Mouse (Mus musculus) midbrain, embryonic 16.5 days (tissue): ENCODE data around the gene Slc45a2. TPM values are rescaled to one million over a fixed set of nuclear protein-coding genes. Genes with fewer than 3 reads are reported as not detected.

Experiments used
- ATAC-seq: fragments of 200-750 bp; cut with Nextera tagmentation; 2 replicates; pipeline ENCODE4 v1.8.0; 2017; ENCODE audit warnings: moderate TSS enrichment
- H3K27ac ChIP-seq: fragments of 300-500 bp; sonication (generic); 2 replicates; pipeline ENCODE4 v1.5.1; 2014; ENCODE audit warnings: mild to moderate bottlenecking, low read length, mixed read lengths
- H3K27me3 ChIP-seq: fragments of 300-500 bp; sonication (generic); 2 replicates; pipeline ENCODE4 v1.6.1; 2014; ENCODE audit warnings: low read depth, low read length, mixed read lengths; ENCODE audit not compliant: control insufficient read depth, insufficient read depth
- H3K36me3 ChIP-seq: fragments of 300-500 bp; sonication (generic); 2 replicates; pipeline ENCODE4 v1.6.1; 2014; ENCODE audit warnings: mild to moderate bottlenecking, low read length, moderate library complexity, mixed read lengths; ENCODE audit not compliant: control insufficient read depth, insufficient read depth
- H3K4me1 ChIP-seq: fragments of 300-500 bp; sonication (generic); 2 replicates; pipeline ENCODE4 v1.6.1; 2014; ENCODE audit warnings: mild to moderate bottlenecking, low read length, mixed read lengths; ENCODE audit not compliant: control insufficient read depth, insufficient read depth
- H3K4me2 ChIP-seq: fragments of 300-500 bp; sonication (generic); 2 replicates; pipeline ENCODE4 v1.6.1; 2014; ENCODE audit warnings: mild to moderate bottlenecking, low read length, mixed read lengths
- H3K4me3 ChIP-seq: fragments of 300-500 bp; sonication (generic); 2 replicates; pipeline ENCODE4 v1.5.1; 2014; ENCODE audit warnings: low read depth, mild to moderate bottlenecking, low read length, moderate library complexity, mixed read lengths
- H3K9ac ChIP-seq: fragments of 300-500 bp; sonication (generic); 2 replicates; pipeline ENCODE4 v1.6.1; 2014; ENCODE audit warnings: low read depth, low read length, mixed read lengths
- H3K9me3 ChIP-seq: fragments of 300-500 bp; sonication (generic); replicated peaks from 2 replicates; pipeline ENCODE4 v1.6.1; 2014; ENCODE audit warnings: mild to moderate bottlenecking, low read length, mixed read lengths; ENCODE audit not compliant: control insufficient read depth, poor library complexity, severe bottlenecking
- whole genome bisulfite sequencing: fragments of 180-500 bp; shearing (Covaris S2); extraction: QIAGEN DNeasy Blood & Tissue Kit; methylation state at CpG from one replicate; pipeline ENCODE4 v1.1.7; 2014; 5-methylcytosine and 5-hydroxymethylcytosine counted together
- polyA plus RNA-seq: library from polyadenylated mRNA; unstranded; fragments of >200 nt; fragmentation: Nextera tagmentation; extraction: Ambion mirVana; gene quantifications from 2 replicates; pipeline ENCODE4 v1.2.1, GENCODE M21; 2015

Gene Slc45a2
- polyA plus RNA-seq, 1 experiment from 2014 or later, result not detected

GRCm38 (mm10) chr15:11026801-11027561, 26.5 kb downstream of the Slc45a2 start:
- H3K36me3 ChIP-seq, result no peaks in the 10 kb centered on the region
- no peak overlapping the region for H3K27ac ChIP-seq
- H3K27me3 ChIP-seq, result no peaks in the 10 kb centered on the region
- H3K4me3 ChIP-seq, result no peak overlapping the region
- H3K9me3 ChIP-seq, result no peaks in the 10 kb centered on the region
- WGBS, result 79% methylated on average over 4 of the region's 4 CpGs
- ATAC-seq, result no peak
- no peaks in the 10 kb centered on the region for H3K4me1 ChIP-seq
- no peak overlapping the region for H3K9ac ChIP-seq
- no peak overlapping the region for H3K4me2 ChIP-seq

- no peaks in the 10 kb centered on the region for H3K4me1 ChIP-seq
- H3K4me3 ChIP-seq, result no peak overlapping the region
- no peak overlapping the region for H3K4me2 ChIP-seq
- no peak overlapping the region for H3K27ac ChIP-seq
- H3K9me3 ChIP-seq, result no peaks in the 10 kb centered on the region
- H3K27me3 ChIP-seq, result peaks cover 13% of the 10 kb centered on the region
- WGBS, result 68% methylated on average over 3 of the region's 3 CpGs
- no peak for ATAC-seq
- no peak overlapping the region for H3K9ac ChIP-seq
- H3K36me3 ChIP-seq, result no peaks in the 10 kb centered on the region
These were observed 29.7 kb downstream of the Slc45a2 start for GRCm38 (mm10) chr15:11030188-11030587.

DNA sequence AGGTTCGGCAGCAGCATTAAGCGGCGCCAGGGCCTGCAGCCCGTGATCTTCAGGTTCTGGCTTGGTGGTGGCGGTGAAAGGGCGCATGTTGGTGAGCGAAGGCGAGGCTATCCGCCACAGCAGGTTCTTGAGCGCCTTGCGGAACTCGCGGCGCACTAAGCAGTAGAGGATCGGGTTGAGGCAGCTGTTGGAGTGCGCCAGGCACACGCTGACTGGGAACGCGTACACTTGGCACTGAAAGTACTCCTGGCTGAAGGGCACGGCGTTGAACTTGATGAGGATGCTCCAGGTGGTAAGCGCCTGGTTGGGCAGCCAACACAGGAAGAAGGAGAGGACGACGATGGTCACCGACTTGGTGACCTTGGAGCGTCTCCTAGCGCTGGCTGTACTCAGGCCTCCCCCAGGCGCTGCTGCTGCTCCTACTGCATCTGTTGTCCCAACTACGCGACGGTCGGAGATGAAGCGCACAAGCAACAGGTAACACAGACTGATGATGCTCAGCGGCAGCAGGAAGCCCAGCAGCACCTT, 35.5 kb downstream of the Slc45a2 start:
- H3K27ac ChIP-seq, result no peak overlapping the region
- 0 out of 2 replicates have a peak overlapping the region, but pooled peaks have one; percentile 59 for H3K9ac ChIP-seq
- peaks cover 19% of the 10 kb centered on the region; the same call in 1 of the 2 replicates for H3K4me1 ChIP-seq
- H3K27me3 ChIP-seq, result peaks cover 39% of the 10 kb centered on the region
- 4% methylated on average over 34 of the region's 34 CpGs for WGBS
- peak overlapping the region; percentile 44 for H3K4me3 ChIP-seq
- peak overlapping the region; percentile 81 for H3K4me2 ChIP-seq
- H3K9me3 ChIP-seq, result no peaks in the 10 kb centered on the region
- ATAC-seq, result peak; percentile 41; the same call in 1 of the 2 replicates
- H3K36me3 ChIP-seq, result no peaks in the 10 kb centered on the region

GRCm38 (mm10) chr15:11036535-11037375, 36.2 kb downstream of the Slc45a2 start:
- Histone ChIP-seq H3K27me3 (peaks cover 39% of the 10 kb centered on the region), H3K4me1 (peaks cover 19% of the 10 kb centered on the region; the same call in 1 of the 2 replicates), H3K36me3 (no peaks in the 10 kb centered on the region), H3K9me3 (no peaks in the 10 kb centered on the region), H3K27ac (no peak overlapping the region), H3K9ac (peak overlapping the region; percentile 59), H3K4me2 (peak overlapping the region; percentile 81), H3K4me3 (peak overlapping the region; percentile 44)
- WGBS, result 1% methylated on average over 49 of the region's 49 CpGs
- peak; percentile 58 for ATAC-seq

DNA sequence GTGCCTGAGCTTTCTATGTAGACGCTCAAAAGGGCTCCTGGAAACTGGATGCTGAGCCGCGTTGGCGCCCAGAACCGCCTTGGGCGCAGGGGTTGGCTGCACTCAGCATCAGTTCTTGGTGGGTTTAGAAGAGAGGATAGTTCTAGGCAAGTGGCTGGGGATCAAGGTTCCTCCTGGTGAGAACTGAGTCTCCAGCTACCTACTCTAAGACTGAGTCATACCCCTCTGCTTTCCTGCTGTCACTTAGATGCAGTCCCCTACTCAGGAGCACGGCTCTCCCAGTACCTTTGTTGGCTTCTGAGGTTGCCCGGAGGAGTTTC, 36.8 kb downstream of the Slc45a2 start:
- H3K9me3 ChIP-seq, result no peaks in the 10 kb centered on the region
- 0 out of 2 replicates have a peak overlapping the region, but pooled peaks have one; percentile 59 for H3K9ac ChIP-seq
- H3K27ac ChIP-seq, result no peak overlapping the region
- peak; percentile 36; the same call in 1 of the 2 replicates for ATAC-seq
- H3K4me2 ChIP-seq, result peak overlapping the region; percentile 81
- H3K4me3 ChIP-seq, result peak overlapping the region; percentile 44
- H3K36me3 ChIP-seq, result no peaks in the 10 kb centered on the region
- H3K27me3 ChIP-seq, result peaks cover 39% of the 10 kb centered on the region
- peaks cover 19% of the 10 kb centered on the region; the same call in 1 of the 2 replicates for H3K4me1 ChIP-seq
- WGBS, result 3% methylated on average over 8 of the region's 8 CpGs

GRCm38 (mm10) chr15:11037711-11038110, 37.2 kb downstream of the Slc45a2 start, which contains the start of gene Rxfp3:
Rxfp3 (minus strand) TSS chr15:11037991.
- Histone ChIP-seq H3K27ac (no peak within 1 kb of the TSS), H3K4me3 (peak within 1 kb of the TSS; percentile 44), H3K27me3 (peaks cover 39% of the 10 kb centered on the region), H3K36me3 (no peaks in the 10 kb centered on the region), H3K9me3 (no peaks in the 10 kb centered on the region), H3K4me1 (peaks cover 19% of the 10 kb centered on the region; the same call in 1 of the 2 replicates), H3K9ac (peak within 1 kb of the TSS; percentile 59), H3K4me2 (peak within 1 kb of the TSS; percentile 81)
- no peak for ATAC-seq
- WGBS, result 3% methylated on average over 16 of the region's 16 CpGs

GRCm38 (mm10) chr15:11038476-11038875, 38.0 kb downstream of the Slc45a2 start:
- Histone ChIP-seq H3K4me2 (no peak overlapping the region), H3K9me3 (no peaks in the 10 kb centered on the region), H3K4me3 (no peak overlapping the region), H3K9ac (no peak overlapping the region), H3K4me1 (peaks cover 19% of the 10 kb centered on the region; the same call in 1 of the 2 replicates), H3K27ac (no peak overlapping the region), H3K27me3 (peaks cover 37% of the 10 kb centered on the region), H3K36me3 (no peaks in the 10 kb centered on the region)
- ATAC-seq, result no peak
- 2% methylated on average over 12 of the region's 12 CpGs for WGBS

DNA sequence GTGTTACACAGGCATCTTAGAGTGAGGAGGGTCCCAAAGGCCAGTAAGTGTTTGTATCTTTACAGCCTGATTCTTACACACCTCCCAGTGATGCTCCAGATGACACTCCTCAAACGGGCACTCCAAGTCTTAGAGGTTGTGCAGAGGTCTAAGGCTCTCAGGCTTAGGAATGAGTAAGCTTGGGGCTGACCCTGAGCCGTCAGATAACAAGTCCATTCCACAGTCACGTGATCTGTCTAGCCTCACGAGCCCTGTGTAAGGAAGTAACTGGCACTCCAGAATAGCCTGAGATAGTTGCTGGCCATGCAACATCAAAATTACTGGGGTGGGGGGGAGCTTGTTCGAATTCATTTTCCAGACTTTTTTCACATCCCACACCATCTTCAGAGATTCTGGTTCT, 39.5 kb downstream of the Slc45a2 start:
- Histone ChIP-seq H3K36me3 (no peaks in the 10 kb centered on the region), H3K27me3 (peaks cover 27% of the 10 kb centered on the region), H3K4me1 (peaks cover 19% of the 10 kb centered on the region; the same call in 1 of the 2 replicates), H3K27ac (no peak overlapping the region), H3K9me3 (no peaks in the 10 kb centered on the region), H3K9ac (no peak overlapping the region), H3K4me3 (no peak overlapping the region), H3K4me2 (no peak overlapping the region)
- 57% methylated on average over 5 of the region's 5 CpGs for WGBS
- ATAC-seq, result no peak
